Mouse (Mus musculus) C2C12 (cell line): ENCODE data around the gene Mink1.

Source experiments
- CTCF ChIP-seq: IDR thresholded peaks from one replicate; pipeline ENCODE4 v1.5.1; 2011; ENCODE audit not compliant: control insufficient read depth, insufficient read depth, insufficient read length
- MAX ChIP-seq: IDR thresholded peaks from one replicate; pipeline ENCODE4 v1.6.1; 2011; ENCODE audit warnings: mild to moderate bottlenecking, control low read depth
- MYOD1 ChIP-seq: IDR thresholded peaks from one replicate; pipeline ENCODE4 v1.6.1; 2011; ENCODE audit warnings: low read depth; ENCODE audit not compliant: control insufficient read depth, insufficient read length

- TF ChIP-seq CTCF (no peak), MYOD1 (no peak), MAX (no peak)
Measured at GRCm38 (mm10) chr11:70540928-70541327, 21.8 kb upstream of the Mink1 start.
